Mouse (Mus musculus) heart, postnatal 14 days (tissue): ENCODE data around the gene Cuedc2. TPM values are rescaled to one million over a fixed set of nuclear protein-coding genes. Genes with fewer than 3 reads are reported as not detected.

Source experiments
- DNase-seq, 2 experiments: peaks; one replicate each; pipeline ENCODE4 v3.0.0; 2021 to 2022
- intact Hi-C: fragments of 180-260 bp; cut with DNase I; formaldehyde crosslinking; loops from one replicate; pipeline ENCODE4 v1.15.1; 2025
- total RNA-seq, 2 experiments: library from RNA; stranded (reverse); gene quantifications; 2 replicates each; pipeline ENCODE4 v1.2.3; 2021

The Cuedc2 gene
- total RNA-seq, 2 experiments from 2014 or later: 88.0 to 89.6 TPM

- intact Hi-C loops: no loop called here
These were observed 14.8 kb downstream of the Cuedc2 start for GRCm38 (mm10) chr19:46323716-46324115.

GRCm38 (mm10) chr19:46322996-46323572, 15.4 kb downstream of the Cuedc2 start:
- no peak for DNase-seq
- intact Hi-C loops: no loop called here

More at GRCm38 (mm10) chr19:46323716-46324115, 14.8 kb downstream of the Cuedc2 start:
- no peak for DNase-seq

- intact Hi-C loops: no loop called here
- DNase-seq: no peak
These were observed 16.1 kb downstream of the Cuedc2 start for GRCm38 (mm10) chr19:46322144-46322995.

GRCm38 (mm10) chr19:46321101-46321943, 17.2 kb downstream of the Cuedc2 start:
- no peak for DNase-seq
- intact Hi-C loops: no loop called here

- no peak for DNase-seq
- intact Hi-C loops: no loop called here
These were observed 18.3 kb downstream of the Cuedc2 start for GRCm38 (mm10) chr19:46320076-46320785.

GRCm38 (mm10) chr19:46318586-46319378, 19.7 kb downstream of the Cuedc2 start:
- DNase-seq: peak; percentile 66 to 73
- intact Hi-C loops: no loop called here

GRCm38 (mm10) chr19:46318031-46318471, 20.5 kb downstream of the Cuedc2 start:
- intact Hi-C loops: no loop called here
- peak; percentile 59 to 66 for DNase-seq

GRCm38 (mm10) chr19:46317546-46317885, 21.0 kb downstream of the Cuedc2 start:
- peak in 1 of 2 experiments; percentile 23 for DNase-seq

GRCm38 (mm10) chr19:46316846-46317545, 21.5 kb downstream of the Cuedc2 start:
- DNase-seq: no peak
- intact Hi-C loops: no loop called here

More at GRCm38 (mm10) chr19:46317546-46317885, 21.0 kb downstream of the Cuedc2 start:
- intact Hi-C loops: no loop called here

- intact Hi-C loops: no loop called here
- no peak for DNase-seq
These were observed 22.5 kb downstream of the Cuedc2 start for GRCm38 (mm10) chr19:46315752-46316610.

- no peak for DNase-seq
- intact Hi-C loops: no loop called here
These were observed 23.4 kb downstream of the Cuedc2 start for GRCm38 (mm10) chr19:46314872-46315742.

GRCm38 (mm10) chr19:46314151-46314601, 24.3 kb downstream of the Cuedc2 start:
- DNase-seq: no peak
- intact Hi-C loops: no loop called here

GRCm38 (mm10) chr19:46313591-46313990, 24.9 kb downstream of the Cuedc2 start:
- intact Hi-C loops: no loop called here
- DNase-seq: no peak

- no peak for DNase-seq
- intact Hi-C loops: no loop called here
These were observed 25.4 kb downstream of the Cuedc2 start for GRCm38 (mm10) chr19:46313116-46313515.

GRCm38 (mm10) chr19:46312566-46312965, 25.9 kb downstream of the Cuedc2 start:
- intact Hi-C loops: no loop called here
- DNase-seq: peak in 1 of 2 experiments; percentile 2

GRCm38 (mm10) chr19:46311341-46311740, 27.2 kb downstream of the Cuedc2 start:
- intact Hi-C loops: loop anchor here (2.0 kb wide), 1 partner anchor 15 kb away; the partner anchor contains the start of gene Psd
- no peak for DNase-seq
